Mouse (Mus musculus) neural tube, embryonic 12.5 days (tissue): ENCODE results near the gene Rtkn. TPM values are rescaled to one million over a fixed set of nuclear protein-coding genes. Genes with fewer than 3 reads are reported as not detected.
A peak's percentile ranks its signal among the peaks of the same experiment; 100 is the strongest.
"Not testable (repeated sequence)": the region's sequence is repeated elsewhere in the genome, so short reads cannot be mapped to it uniquely, and the experiment has no call there.

Experiments
- ATAC-seq: fragments of 200-750 bp; cut with Nextera tagmentation; 2 replicates; pipeline ENCODE4 v1.8.0; 2017; ENCODE audit warnings: low read depth, mild to moderate bottlenecking, moderate TSS enrichment, moderate library complexity; ENCODE audit not compliant: low FRiP score
- H3K27ac ChIP-seq: fragments of 300-500 bp; sonication (generic); 2 replicates; pipeline ENCODE4 v1.5.1; 2016
- H3K27me3 ChIP-seq: fragments of 300-500 bp; sonication (generic); replicated peaks from 2 replicates; pipeline ENCODE4 v1.6.1; 2016; ENCODE audit warnings: mild to moderate bottlenecking
- H3K36me3 ChIP-seq: fragments of 300-500 bp; sonication (generic); 2 replicates; pipeline ENCODE4 v1.6.1; 2016; ENCODE audit warnings: mild to moderate bottlenecking
- H3K4me1 ChIP-seq: fragments of 300-500 bp; sonication (generic); 2 replicates; pipeline ENCODE4 v1.6.1; 2016
- H3K4me2 ChIP-seq: fragments of 300-500 bp; sonication (generic); replicated peaks from 2 replicates; pipeline ENCODE4 v1.6.1; 2016; ENCODE audit warnings: mild to moderate bottlenecking
- H3K4me3 ChIP-seq: fragments of 300-500 bp; sonication (generic); 2 replicates; pipeline ENCODE4 v1.5.1; 2016
- H3K9ac ChIP-seq: fragments of 300-500 bp; sonication (generic); 2 replicates; pipeline ENCODE4 v1.6.1; 2016; ENCODE audit warnings: mild to moderate bottlenecking
- H3K9me3 ChIP-seq: fragments of 300-500 bp; sonication (generic); 2 replicates; pipeline ENCODE4 v1.6.1; 2016; ENCODE audit warnings: mild to moderate bottlenecking
- WGBS: fragments of 180-500 bp; shearing (Covaris S2); methylation state at CpG from one replicate; pipeline ENCODE4 v1.1.7; 2016; 5-methylcytosine and 5-hydroxymethylcytosine counted together
- polyA plus RNA-seq: library from polyadenylated mRNA; unstranded; fragments of >200 nt; fragmentation: Nextera tagmentation; extraction: Ambion mirVana; gene quantifications from 2 replicates; pipeline ENCODE4 v1.2.1, GENCODE M21; 2016

Gene Rtkn
- polyA plus RNA-seq, 1 experiment from 2014 or later, result 33.7 TPM

DNA sequence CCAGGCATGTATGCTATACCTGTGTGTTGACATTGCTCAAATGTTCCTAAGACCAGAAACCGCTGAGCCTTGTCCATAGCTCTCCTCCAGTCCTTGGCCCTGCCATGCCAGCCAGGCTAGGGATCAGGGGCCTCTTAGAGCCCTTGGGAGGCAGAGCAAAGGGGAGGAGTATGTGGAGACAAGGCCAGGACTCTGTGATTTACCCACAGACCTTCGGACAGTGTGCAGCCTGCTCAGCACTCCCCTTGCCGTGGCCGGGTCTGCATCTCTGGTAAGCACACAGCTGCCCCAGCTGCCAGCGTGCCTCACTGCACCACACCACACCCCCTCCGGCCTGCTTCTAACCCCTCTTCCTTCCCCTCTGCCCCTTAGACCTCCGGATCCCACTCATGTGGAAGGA, 12.0 kb downstream of the Rtkn start:
- no peak overlapping the region for H3K4me3 ChIP-seq
- no peak for ATAC-seq
- peaks cover 53% of the 10 kb centered on the region for H3K36me3 ChIP-seq
- no peak overlapping the region for H3K4me2 ChIP-seq
- peaks cover 16% of the 10 kb centered on the region for H3K4me1 ChIP-seq
- H3K9ac ChIP-seq, result no peak overlapping the region
- H3K27ac ChIP-seq, result no peak overlapping the region
- no peaks in the 10 kb centered on the region for H3K27me3 ChIP-seq
- no peaks in the 10 kb centered on the region for H3K9me3 ChIP-seq
- WGBS, result 55% methylated on average over 7 of the region's 7 CpGs

- peaks cover 62% of the 10 kb centered on the region for H3K36me3 ChIP-seq
- peak overlapping the region; percentile 16; the same call in 1 of the 2 replicates for H3K4me2 ChIP-seq
- 34% methylated on average over 8 of the region's 8 CpGs for WGBS
- no peak overlapping the region for H3K9ac ChIP-seq
- H3K4me1 ChIP-seq, result peaks cover 23% of the 10 kb centered on the region
- H3K27me3 ChIP-seq, result no peaks in the 10 kb centered on the region
- H3K9me3 ChIP-seq, result no peaks in the 10 kb centered on the region
- H3K27ac ChIP-seq, result no peak overlapping the region
- ATAC-seq, result no peak
- no peak overlapping the region for H3K4me3 ChIP-seq
Measured at GRCm38 (mm10) chr6:83151721-83152120, 16.5 kb downstream of the Rtkn start.

DNA sequence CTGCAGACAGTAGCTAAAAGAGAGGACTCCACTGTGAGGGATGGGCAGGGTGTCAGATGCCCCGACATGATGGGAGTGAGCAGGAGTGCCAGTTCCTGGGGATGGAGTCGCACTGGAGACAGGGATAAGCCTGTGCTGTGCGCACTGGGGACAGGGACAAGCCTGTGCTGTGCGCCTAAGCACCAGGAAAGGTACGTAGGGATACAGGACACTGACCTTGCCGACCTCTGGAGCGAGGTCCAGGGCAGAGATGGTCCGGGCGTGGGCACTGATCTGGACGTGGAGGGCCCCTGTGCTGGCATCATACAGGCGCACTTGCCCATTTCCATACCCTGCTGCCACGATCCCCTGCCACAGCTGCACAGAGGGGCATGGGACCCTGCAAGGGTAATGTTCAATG, 17.8 kb downstream of the Rtkn start:
- H3K9me3 ChIP-seq, result no peaks in the 10 kb centered on the region
- WGBS, result 91% methylated on average over 12 of the region's 12 CpGs
- no peak overlapping the region for H3K9ac ChIP-seq
- no peak overlapping the region for H3K4me3 ChIP-seq
- H3K4me2 ChIP-seq, result no peak overlapping the region
- H3K27ac ChIP-seq, result no peak overlapping the region
- H3K36me3 ChIP-seq, result peaks cover 49% of the 10 kb centered on the region
- no peaks in the 10 kb centered on the region for H3K27me3 ChIP-seq
- peaks cover 23% of the 10 kb centered on the region for H3K4me1 ChIP-seq
- no peak for ATAC-seq

DNA sequence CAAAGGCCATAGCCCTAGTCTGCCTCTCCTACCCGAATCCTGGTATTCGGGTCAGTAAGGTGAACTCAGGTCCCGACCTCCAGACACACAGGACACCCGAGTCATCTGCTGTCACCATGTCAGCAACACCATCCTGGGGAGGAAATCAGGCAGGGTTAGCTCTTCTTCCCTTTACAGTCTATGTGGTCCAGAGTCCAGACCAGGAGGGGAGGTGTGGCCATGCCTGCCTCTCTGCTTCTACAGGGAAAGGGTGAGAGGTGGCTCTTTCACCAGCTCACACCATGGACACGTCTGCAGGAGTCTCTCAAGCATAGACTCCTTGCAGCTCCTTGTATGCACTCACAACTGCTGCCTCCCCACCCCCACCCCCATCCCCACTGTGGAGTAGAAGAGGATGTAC, 18.2 kb downstream of the Rtkn start:
- Histone ChIP-seq H3K4me2 (no peak overlapping the region), H3K27ac (no peak overlapping the region), H3K36me3 (peaks cover 46% of the 10 kb centered on the region), H3K4me3 (no peak overlapping the region), H3K4me1 (peaks cover 23% of the 10 kb centered on the region), H3K9me3 (no peaks in the 10 kb centered on the region), H3K27me3 (no peaks in the 10 kb centered on the region), H3K9ac (no peak overlapping the region)
- WGBS, result 74% methylated on average over 5 of the region's 5 CpGs
- ATAC-seq, result no peak

GRCm38 (mm10) chr6:83155552-83156238, 20.4 kb downstream of the Rtkn start:
- Histone ChIP-seq H3K36me3 (peaks cover 24% of the 10 kb centered on the region), H3K4me1 (peaks cover 23% of the 10 kb centered on the region), H3K4me2 (peak overlapping the region; percentile 86), H3K9me3 (no peaks in the 10 kb centered on the region), H3K27me3 (peaks cover 8% of the 10 kb centered on the region), H3K4me3 (peak overlapping the region; percentile 58), H3K9ac (peak overlapping the region; percentile 54), H3K27ac (no peak overlapping the region)
- ATAC-seq, result peak; percentile 68
- 7% methylated on average over 23 of the region's 23 CpGs for WGBS

DNA sequence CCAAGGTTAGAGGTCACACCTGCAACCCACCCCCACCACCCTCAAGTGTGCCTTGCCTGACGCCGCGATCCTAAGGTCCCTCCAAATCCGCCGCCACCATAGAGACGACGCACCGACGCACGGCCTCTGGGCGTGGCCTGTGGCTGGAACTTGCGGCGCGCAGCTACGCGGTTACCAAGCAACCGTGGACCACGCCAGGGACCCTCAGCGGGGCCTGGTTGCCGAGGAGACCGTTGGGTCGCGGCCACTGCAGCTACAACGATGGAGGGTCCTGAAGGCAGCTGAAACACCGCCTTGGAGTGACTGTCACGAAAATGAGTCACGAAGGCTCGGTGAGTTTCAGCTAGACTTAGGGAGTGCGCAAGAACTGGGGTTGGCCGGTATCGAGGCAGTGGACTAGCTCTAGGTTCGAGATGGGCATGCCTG, 21.0 kb downstream of the Rtkn start, which contains the start of the genes Wdr54 and 1700003E16Rik:
Gene Wdr54 (minus strand): TSS at position 139 of the 426 bp plus-strand sequence.
Gene 1700003E16Rik (plus strand): TSS at position 146 of the 426 bp plus-strand sequence.
- under 1% methylated on average over 32 of the region's 32 CpGs for WGBS
- H3K4me2 ChIP-seq, result peak within 1 kb of the TSS; percentile 86
- H3K9ac ChIP-seq, result peak within 1 kb of the TSS; percentile 54
- H3K36me3 ChIP-seq, result peaks cover 19% of the 10 kb centered on the region
- H3K4me3 ChIP-seq, result peak within 1 kb of the TSS; percentile 58
- peak; percentile 96 for ATAC-seq
- no peaks in the 10 kb centered on the region for H3K9me3 ChIP-seq
- H3K27me3 ChIP-seq, result peaks cover 14% of the 10 kb centered on the region
- H3K27ac ChIP-seq, result no peak within 1 kb of the TSS
- peaks cover 23% of the 10 kb centered on the region for H3K4me1 ChIP-seq

- H3K27me3 ChIP-seq, result peaks cover 29% of the 10 kb centered on the region
- not testable (repeated sequence) for H3K9ac ChIP-seq, H3K4me3 ChIP-seq, H3K4me2 ChIP-seq, ATAC-seq, H3K9me3 ChIP-seq, H3K36me3 ChIP-seq, H3K27ac ChIP-seq
- WGBS, result 25% methylated on average over 3 of the region's 3 CpGs
- peaks cover 26% of the 10 kb centered on the region for H3K4me1 ChIP-seq
Measured at GRCm38 (mm10) chr6:83159456-83159855, 24.2 kb downstream of the Rtkn start.

DNA sequence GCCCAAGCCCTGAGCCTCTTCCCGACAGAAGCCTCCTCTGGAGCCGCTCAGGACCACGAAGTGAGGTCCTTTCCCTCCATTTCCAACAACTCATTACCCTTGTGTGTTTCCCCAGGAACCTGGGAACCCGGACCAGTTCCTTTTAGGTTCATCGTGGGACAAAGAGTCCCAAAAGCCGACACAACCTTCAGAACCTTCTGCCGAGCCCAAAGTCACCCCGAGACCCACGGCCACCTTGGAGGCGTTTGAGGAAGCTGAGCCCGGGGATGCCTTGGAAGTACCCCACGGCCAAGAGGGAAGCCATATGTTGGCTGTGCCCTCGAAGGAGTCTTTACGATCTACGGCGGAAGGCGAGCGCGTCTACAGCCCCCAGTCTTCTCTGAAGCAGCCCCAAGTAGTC, 26.2 kb downstream of the Rtkn start:
- Histone ChIP-seq H3K36me3 (no peaks in the 10 kb centered on the region), H3K27me3 (peaks cover 29% of the 10 kb centered on the region), H3K4me3 (peak overlapping the region; percentile 30), H3K4me1 (peaks cover 20% of the 10 kb centered on the region), H3K9ac (0 out of 2 replicates have a peak overlapping the region, but pooled peaks have one; percentile 33), H3K4me2 (peak overlapping the region; percentile 53), H3K9me3 (no peaks in the 10 kb centered on the region), H3K27ac (no peak overlapping the region)
- 4% methylated on average over 19 of the region's 19 CpGs for WGBS
- ATAC-seq, result no peak

GRCm38 (mm10) chr6:83161921-83162641, 26.8 kb downstream of the Rtkn start:
- Histone ChIP-seq H3K9me3 (no peaks in the 10 kb centered on the region), H3K4me1 (peaks cover 24% of the 10 kb centered on the region), H3K4me3 (peak overlapping the region; percentile 30), H3K36me3 (no peaks in the 10 kb centered on the region), H3K27me3 (peaks cover 29% of the 10 kb centered on the region), H3K9ac (0 out of 2 replicates have a peak overlapping the region, but pooled peaks have one; percentile 33), H3K4me2 (peak overlapping the region; percentile 53), H3K27ac (no peak overlapping the region)
- WGBS, result under 1% methylated on average over 49 of the region's 49 CpGs
- ATAC-seq, result no peak

GRCm38 (mm10) chr6:83162701-83163100, 27.4 kb downstream of the Rtkn start:
- H3K27me3 ChIP-seq, result peaks cover 29% of the 10 kb centered on the region
- no peak overlapping the region for H3K27ac ChIP-seq
- H3K9ac ChIP-seq, result peak overlapping the region; percentile 33; the same call in 1 of the 2 replicates
- under 1% methylated on average over 8 of the region's 8 CpGs for WGBS
- H3K4me1 ChIP-seq, result peaks cover 27% of the 10 kb centered on the region
- no peak for ATAC-seq
- no peaks in the 10 kb centered on the region for H3K36me3 ChIP-seq
- H3K9me3 ChIP-seq, result no peaks in the 10 kb centered on the region
- peak overlapping the region; percentile 30; the same call in 1 of the 2 replicates for H3K4me3 ChIP-seq
- H3K4me2 ChIP-seq, result peak overlapping the region; percentile 53

DNA sequence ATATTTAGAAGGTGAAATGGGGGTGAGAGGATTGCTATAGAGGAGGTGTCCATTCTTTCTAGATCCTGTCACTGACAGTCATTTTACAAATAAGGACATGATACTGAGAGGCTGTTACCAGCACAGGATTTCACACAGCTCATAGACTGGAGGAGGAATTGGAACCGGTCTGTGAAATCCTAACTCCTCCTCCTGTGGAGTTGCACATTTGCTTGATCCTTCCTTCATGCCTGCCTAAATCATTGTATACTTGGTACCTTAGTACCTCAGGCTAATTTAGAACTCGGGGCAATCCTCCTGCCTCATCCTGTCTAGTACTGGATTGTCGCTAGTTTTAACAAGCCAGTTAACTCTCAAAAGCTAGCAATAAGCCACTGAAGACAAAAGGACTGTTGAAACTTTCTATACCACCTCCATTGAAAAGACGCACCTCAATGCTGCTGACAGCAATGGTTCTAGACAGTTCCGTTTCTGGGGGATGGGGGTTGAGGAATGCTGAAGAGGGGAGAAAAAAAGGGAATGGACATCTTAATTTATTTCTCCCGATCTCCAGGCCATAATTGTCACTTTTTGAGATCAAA, 29.9 kb downstream of the Rtkn start:
- no peaks in the 10 kb centered on the region for H3K36me3 ChIP-seq
- ATAC-seq, result peak; percentile 30; the same call in 1 of the 2 replicates
- H3K4me2 ChIP-seq, result peak overlapping the region; percentile 79
- H3K4me1 ChIP-seq, result peaks cover 27% of the 10 kb centered on the region
- peaks cover 27% of the 10 kb centered on the region for H3K27me3 ChIP-seq
- H3K9me3 ChIP-seq, result no peaks in the 10 kb centered on the region
- 3% methylated on average over 6 of the region's 6 CpGs for WGBS
- peak overlapping the region; percentile 81; the same call in 1 of the 2 replicates for H3K9ac ChIP-seq
- H3K4me3 ChIP-seq, result peak overlapping the region; percentile 82
- no peak overlapping the region for H3K27ac ChIP-seq
